Mouse (Mus musculus) forebrain, embryonic 15.5 days (tissue): ENCODE results near the gene Fer. TPM values are rescaled to one million over a fixed set of nuclear protein-coding genes. Genes with fewer than 3 reads are reported as not detected.

Experiments used
- ATAC-seq: fragments of 200-750 bp; cut with Nextera tagmentation; replicated peaks from 2 replicates; pipeline ENCODE4 v1.8.0; 2017; ENCODE audit warnings: mild to moderate bottlenecking, moderate TSS enrichment, moderate library complexity
- H3K27ac ChIP-seq: fragments of 300-500 bp; sonication (generic); replicated peaks from 2 replicates; pipeline ENCODE4 v1.5.1; 2015; ENCODE audit warnings: mild to moderate bottlenecking, inconsistent platforms
- H3K27me3 ChIP-seq: fragments of 300-500 bp; sonication (generic); 2 replicates; pipeline ENCODE4 v1.6.1; 2015; ENCODE audit warnings: inconsistent platforms
- H3K36me3 ChIP-seq: fragments of 300-500 bp; sonication (generic); 2 replicates; pipeline ENCODE4 v1.6.1; 2015; ENCODE audit warnings: mild to moderate bottlenecking, inconsistent platforms
- H3K4me1 ChIP-seq: fragments of 300-500 bp; sonication (generic); 2 replicates; pipeline ENCODE4 v1.6.1; 2015; ENCODE audit warnings: inconsistent platforms
- H3K4me2 ChIP-seq: fragments of 300-500 bp; sonication (generic); replicated peaks from 2 replicates; pipeline ENCODE4 v1.6.1; 2015; ENCODE audit warnings: mild to moderate bottlenecking, inconsistent platforms
- H3K4me3 ChIP-seq: fragments of 300-500 bp; sonication (generic); 2 replicates; pipeline ENCODE4 v1.5.1; 2015; ENCODE audit warnings: mild to moderate bottlenecking, inconsistent platforms
- H3K9ac ChIP-seq: fragments of 300-500 bp; sonication (generic); replicated peaks from 2 replicates; pipeline ENCODE4 v1.6.1; 2015; ENCODE audit warnings: mild to moderate bottlenecking, inconsistent platforms
- H3K9me3 ChIP-seq: fragments of 300-500 bp; sonication (generic); 2 replicates; pipeline ENCODE4 v1.6.1; 2016; ENCODE audit warnings: inconsistent platforms
- WGBS: fragments of 180-500 bp; shearing (Covaris S2); methylation state at CpG from one replicate; pipeline ENCODE4 v1.1.7; 2015; ENCODE audit warnings: mixed read lengths; 5-methylcytosine and 5-hydroxymethylcytosine counted together
- polyA plus RNA-seq: library from polyadenylated mRNA; unstranded; fragments of >200 nt; fragmentation: Nextera tagmentation; extraction: Ambion mirVana; gene quantifications from 2 replicates; pipeline ENCODE4 v1.2.1, GENCODE M21; 2015

Gene Fer
- polyA plus RNA-seq, 1 experiment from 2014 or later, result 33.7 TPM

DNA sequence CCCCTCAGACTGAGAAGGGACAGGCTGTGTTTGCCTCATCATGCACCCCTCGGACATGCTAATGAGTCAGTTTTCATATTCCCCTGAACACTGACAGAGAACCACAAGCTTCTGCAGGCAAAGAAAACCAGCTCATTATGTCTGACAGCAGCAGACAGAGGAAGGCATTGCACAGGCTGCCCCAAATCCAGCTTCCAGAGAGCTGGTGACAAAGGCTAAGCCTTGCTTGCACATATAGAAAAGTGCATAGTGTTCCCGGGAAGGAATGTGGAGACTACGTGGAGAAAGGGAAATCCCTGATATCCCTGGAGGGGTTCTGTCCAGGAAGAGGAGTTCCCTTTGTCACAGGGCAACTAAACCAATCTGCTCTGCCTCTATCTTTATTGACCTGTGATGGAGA, 318.4 kb downstream of the Fer start:
- no peak overlapping the region for H3K9ac ChIP-seq
- no peak for ATAC-seq
- H3K27ac ChIP-seq, result no peak overlapping the region
- H3K4me2 ChIP-seq, result no peak overlapping the region
- no peak overlapping the region for H3K4me3 ChIP-seq
- 34% methylated on average over 3 of the region's 3 CpGs for WGBS
- H3K4me1 ChIP-seq, result peaks cover 7% of the 10 kb centered on the region; the same call in 1 of the 2 replicates
- H3K36me3 ChIP-seq, result no peaks in the 10 kb centered on the region
- H3K9me3 ChIP-seq, result no peaks in the 10 kb centered on the region
- no peaks in the 10 kb centered on the region for H3K27me3 ChIP-seq

DNA sequence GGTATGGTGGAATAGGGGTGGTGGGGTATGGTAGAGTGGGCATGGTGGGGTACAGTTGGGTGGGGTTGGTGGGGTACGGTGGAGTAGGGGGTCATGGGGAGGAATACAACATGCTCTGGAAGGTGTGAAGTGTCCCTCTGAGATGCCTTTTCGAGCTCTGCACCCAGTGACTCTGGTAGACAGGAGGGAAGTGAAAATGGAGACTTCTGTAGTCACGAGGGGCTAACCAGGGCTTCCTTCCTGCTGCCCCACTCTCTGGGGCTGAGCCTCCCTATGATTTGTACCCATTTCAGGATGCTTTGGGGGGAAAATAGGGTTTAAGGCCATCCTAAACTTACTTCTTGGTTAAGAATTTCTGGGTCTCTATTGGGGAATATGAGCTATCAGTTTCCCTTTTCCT, 319.7 kb downstream of the Fer start:
- Histone ChIP-seq H3K9ac (no peak overlapping the region), H3K27ac (no peak overlapping the region), H3K27me3 (no peaks in the 10 kb centered on the region), H3K4me2 (no peak overlapping the region), H3K36me3 (no peaks in the 10 kb centered on the region), H3K4me3 (no peak overlapping the region), H3K9me3 (no peaks in the 10 kb centered on the region), H3K4me1 (peaks cover 7% of the 10 kb centered on the region; the same call in 1 of the 2 replicates)
- 90% methylated on average over 3 of the region's 3 CpGs for WGBS
- peak; percentile 11; the same call in 1 of the 2 replicates for ATAC-seq

GRCm38 (mm10) chr17:64183196-64183595, 320.3 kb downstream of the Fer start:
- Histone ChIP-seq H3K27me3 (no peaks in the 10 kb centered on the region), H3K4me2 (no peak overlapping the region), H3K36me3 (no peaks in the 10 kb centered on the region), H3K9ac (no peak overlapping the region), H3K4me1 (peaks cover 7% of the 10 kb centered on the region; the same call in 1 of the 2 replicates), H3K27ac (no peak overlapping the region), H3K4me3 (no peak overlapping the region), H3K9me3 (no peaks in the 10 kb centered on the region)
- ATAC-seq, result 0 out of 2 replicates have a peak, but pooled peaks have one; percentile 46
- WGBS, result 27% methylated on average over 5 of the region's 5 CpGs

Other genes with a start within 250 kb of the Fer start
- 2.0 and 2.9 TPM in 2 replicates for gene A930002H24Rik, start 729 bp downstream of the Fer start, polyA plus RNA-seq